Mouse (Mus musculus) stomach, postnatal 0 days (tissue): ENCODE measurements around the gene Aamp. TPM values are rescaled to one million over a fixed set of nuclear protein-coding genes. Genes with fewer than 3 reads are reported as not detected.

ENCODE experiments used
- ATAC-seq: fragments of 200-750 bp; cut with Nextera tagmentation; 2 replicates; pipeline ENCODE4 v1.8.0; 2017; ENCODE audit not compliant: low FRiP score, low TSS enrichment
- DNase-seq: peaks from one replicate; pipeline ENCODE4 v3.0.0-alpha.2; 2016; ENCODE audit warnings: low spot score
- H3K27ac ChIP-seq: fragments of 300-500 bp; sonication (generic); replicated peaks from 2 replicates; pipeline ENCODE4 v1.5.1; 2014; ENCODE audit warnings: mild to moderate bottlenecking, control low read depth
- H3K27me3 ChIP-seq: fragments of 300-500 bp; sonication (generic); 2 replicates; pipeline ENCODE4 v1.6.1; 2014; ENCODE audit warnings: low read length; ENCODE audit not compliant: control insufficient read depth, insufficient read depth
- H3K36me3 ChIP-seq: fragments of 300-500 bp; sonication (generic); 2 replicates; pipeline ENCODE4 v1.6.1; 2014; ENCODE audit warnings: low read length, mixed read lengths; ENCODE audit not compliant: control insufficient read depth, insufficient read depth
- H3K4me1 ChIP-seq: fragments of 300-500 bp; sonication (generic); replicated peaks from 2 replicates; pipeline ENCODE4 v1.6.1; 2014; ENCODE audit warnings: antibody characterized with exemption; ENCODE audit not compliant: control insufficient read depth, insufficient read depth
- H3K4me2 ChIP-seq: fragments of 300-500 bp; sonication (generic); replicated peaks from 2 replicates; pipeline ENCODE4 v1.6.1; 2014; ENCODE audit warnings: low read depth, mild to moderate bottlenecking, control low read depth, moderate library complexity
- H3K4me3 ChIP-seq: fragments of 300-500 bp; sonication (generic); 2 replicates; pipeline ENCODE4 v1.5.1; 2014; ENCODE audit warnings: low read depth, low read length, control low read depth
- H3K9ac ChIP-seq: fragments of 300-500 bp; sonication (generic); 2 replicates; pipeline ENCODE4 v1.6.1; 2014; ENCODE audit warnings: mild to moderate bottlenecking, low read length, control low read depth, mixed read lengths
- H3K9me3 ChIP-seq: fragments of 300-500 bp; sonication (generic); 2 replicates; pipeline ENCODE4 v1.6.1; 2016; ENCODE audit warnings: low read length; ENCODE audit not compliant: control insufficient read depth
- CTCF ChIP-seq: IDR thresholded peaks from 2 replicates; pipeline ENCODE4 v1.5.1; 2016; ENCODE audit warnings: antibody characterized with exemption, low read depth, mild to moderate bottlenecking, moderate library complexity
- EP300 ChIP-seq: optimal IDR thresholded peaks from 2 replicates; pipeline ENCODE3; 2016; ENCODE audit warnings: antibody characterized with exemption
- WGBS: fragments of 180-500 bp; shearing (Covaris S2); extraction: QIAGEN DNeasy Blood & Tissue Kit; methylation state at CpG from one replicate; pipeline ENCODE4 v1.1.7; 2014; 5-methylcytosine and 5-hydroxymethylcytosine counted together
- polyA plus RNA-seq: library from polyadenylated mRNA; unstranded; fragments of >200 nt; fragmentation: Nextera tagmentation; extraction: Ambion mirVana; gene quantifications from 2 replicates; pipeline ENCODE4 v1.2.1, GENCODE M21; 2015

Aamp gene
- polyA plus RNA-seq, 1 experiment from 2014 or later, result 157 TPM

DNA sequence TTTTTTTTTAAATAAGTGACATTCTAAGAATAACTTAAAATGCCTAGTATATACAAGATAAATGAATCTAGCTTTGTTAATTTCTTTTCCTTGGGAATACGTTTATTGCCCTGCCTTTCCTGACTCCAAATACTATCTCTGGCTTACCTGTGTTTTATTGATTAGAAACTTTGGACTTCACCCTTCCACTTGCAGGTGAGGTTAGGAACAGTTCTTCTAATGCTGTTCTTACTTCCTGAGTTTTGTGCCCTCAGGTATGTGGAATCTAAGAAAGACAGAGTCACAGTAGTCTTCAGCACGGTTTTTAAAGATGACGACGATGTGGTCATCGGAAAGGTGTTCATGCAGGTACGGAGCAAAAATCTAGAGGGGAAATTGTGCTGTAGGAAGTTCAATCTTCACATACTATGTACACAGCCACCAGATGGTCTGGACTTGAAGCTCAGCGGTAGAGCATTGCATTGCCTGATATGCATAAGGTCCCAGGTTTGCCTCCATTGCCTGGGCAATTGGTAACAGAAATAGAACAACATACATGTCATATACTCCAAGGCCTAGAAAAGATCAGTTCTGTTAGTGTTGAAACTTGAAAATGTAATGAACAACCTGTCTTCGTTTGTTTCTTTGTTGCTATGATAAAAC is 28.7 kb downstream of the Aamp start:
- H3K4me1 ChIP-seq, result no peaks in the 10 kb centered on the region
- DNase-seq (no peak), ATAC-seq (no peak)
- H3K27ac ChIP-seq, result no peak overlapping the region
- WGBS, result 95% methylated on average over 8 of the region's 8 CpGs
- H3K27me3 ChIP-seq, result no peaks in the 10 kb centered on the region
- no peak overlapping the region for H3K9ac ChIP-seq
- no peak overlapping the region for H3K4me3 ChIP-seq
- TF ChIP-seq CTCF (no peak), EP300 (no peak)
- H3K36me3 ChIP-seq, result peaks cover 27% of the 10 kb centered on the region
- H3K4me2 ChIP-seq, result no peak overlapping the region
- H3K9me3 ChIP-seq, result no peaks in the 10 kb centered on the region

DNA sequence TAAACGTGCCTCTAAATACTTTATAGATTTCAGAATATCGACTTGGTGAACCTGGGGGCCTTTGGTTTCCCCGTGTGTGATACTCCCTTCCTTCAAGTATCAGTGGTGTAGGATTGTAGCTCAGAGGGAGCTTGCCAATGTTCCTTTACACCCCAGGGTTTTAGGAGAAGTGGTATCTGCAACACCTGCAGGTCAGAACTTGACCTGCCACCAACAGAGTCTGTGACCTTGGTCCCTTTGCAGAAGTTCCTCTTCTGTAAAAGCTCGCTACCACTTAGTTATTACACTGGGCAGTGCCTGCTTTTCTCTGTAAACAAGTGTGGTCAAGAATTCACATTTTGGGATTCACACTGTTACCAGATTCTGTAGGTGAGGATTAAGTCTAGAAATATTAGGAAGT is 34.4 kb downstream of the Aamp start:
- DNase-seq (no peak), ATAC-seq (no peak)
- 76% methylated on average over 4 of the region's 4 CpGs for WGBS
- Histone ChIP-seq H3K4me3 (no peak overlapping the region), H3K27ac (no peak overlapping the region), H3K4me2 (no peak overlapping the region), H3K9me3 (no peaks in the 10 kb centered on the region), H3K4me1 (peaks cover 2% of the 10 kb centered on the region; the same call in 1 of the 2 replicates), H3K27me3 (no peaks in the 10 kb centered on the region), H3K36me3 (peaks cover 17% of the 10 kb centered on the region), H3K9ac (no peak overlapping the region)
- TF ChIP-seq EP300 (no peak), CTCF (no peak)

GRCm38 (mm10) chr1:74249331-74249980 is 35.1 kb downstream of the Aamp start:
- peaks cover 17% of the 10 kb centered on the region for H3K36me3 ChIP-seq
- no peak overlapping the region for H3K4me2 ChIP-seq
- no peaks in the 10 kb centered on the region for H3K27me3 ChIP-seq
- peaks cover 2% of the 10 kb centered on the region; the same call in 1 of the 2 replicates for H3K4me1 ChIP-seq
- TF ChIP-seq EP300 (no peak), CTCF (no peak)
- ATAC-seq, result peak; percentile 88
- H3K27ac ChIP-seq, result peak overlapping the region; percentile 81
- no peak overlapping the region for H3K4me3 ChIP-seq
- no peaks in the 10 kb centered on the region for H3K9me3 ChIP-seq
- WGBS, result 45% methylated on average over 5 of the region's 5 CpGs
- H3K9ac ChIP-seq, result peak overlapping the region; percentile 41; the same call in 1 of the 2 replicates
- DNase-seq, result peak; percentile 49

DNA sequence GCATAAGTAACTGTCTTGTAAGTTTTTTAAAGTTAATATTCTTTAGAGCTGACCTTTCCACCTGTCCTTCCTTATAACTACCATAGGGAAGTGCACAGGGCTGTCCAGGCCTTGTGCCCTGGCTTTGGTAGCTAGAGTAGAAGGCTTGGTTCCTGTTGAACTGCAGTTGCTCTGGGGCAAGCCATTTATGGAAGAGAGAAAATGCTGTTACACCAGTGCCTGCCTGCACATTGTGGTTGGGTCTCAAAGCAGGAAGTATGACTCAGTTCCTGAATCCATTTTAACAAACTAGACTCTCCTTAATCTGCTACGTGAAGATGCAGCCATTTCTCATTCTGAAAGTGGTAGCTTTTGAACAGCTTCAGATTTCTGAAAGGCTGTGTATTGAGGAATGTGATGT is 35.7 kb downstream of the Aamp start:
- 0 out of 2 replicates have a peak overlapping the region, but pooled peaks have one; percentile 18 for H3K9ac ChIP-seq
- H3K27me3 ChIP-seq, result no peaks in the 10 kb centered on the region
- no peak overlapping the region for H3K4me2 ChIP-seq
- no peak overlapping the region for H3K4me3 ChIP-seq
- WGBS, result 19% methylated on average over 1 of the region's 1 CpGs
- ATAC-seq (peak; percentile 85), DNase-seq (peak; percentile 42)
- H3K27ac ChIP-seq, result peak overlapping the region; percentile 81
- peaks cover 2% of the 10 kb centered on the region; the same call in 1 of the 2 replicates for H3K4me1 ChIP-seq
- no peaks in the 10 kb centered on the region for H3K9me3 ChIP-seq
- peaks cover 17% of the 10 kb centered on the region for H3K36me3 ChIP-seq
- no peak for TF ChIP-seq CTCF
- TF ChIP-seq EP300, result no peak

DNA sequence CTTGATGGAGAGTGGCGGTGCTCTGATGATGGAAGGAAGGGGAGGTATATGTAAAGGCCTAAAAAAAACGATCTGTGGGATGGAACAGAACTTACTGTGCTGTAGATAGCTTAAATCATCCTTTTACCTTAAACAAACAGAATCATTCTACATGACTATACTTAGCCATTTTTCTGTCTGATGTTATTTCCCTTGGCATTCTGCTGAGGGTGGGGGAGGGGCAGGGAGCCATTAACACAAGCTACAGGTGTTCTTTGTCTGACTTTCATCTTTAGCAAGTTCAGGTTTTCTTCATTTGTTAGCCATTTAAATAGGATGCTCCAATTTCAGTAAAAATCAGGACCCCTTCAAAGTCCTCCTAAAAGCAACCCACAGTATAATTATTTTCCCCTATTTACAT is 39.0 kb downstream of the Aamp start:
- TF ChIP-seq CTCF (no peak), EP300 (no peak)
- H3K9me3 ChIP-seq, result no peaks in the 10 kb centered on the region
- WGBS, result 64% methylated on average over 2 of the region's 2 CpGs
- no peak overlapping the region for H3K27ac ChIP-seq
- 0 out of 2 replicates have a peak, but pooled peaks cover under 1% of the 10 kb centered on the region for H3K36me3 ChIP-seq
- DNase-seq (no peak), ATAC-seq (no peak)
- H3K9ac ChIP-seq, result no peak overlapping the region
- H3K4me1 ChIP-seq, result peaks cover 2% of the 10 kb centered on the region; the same call in 1 of the 2 replicates
- H3K4me2 ChIP-seq, result no peak overlapping the region
- no peak overlapping the region for H3K4me3 ChIP-seq
- no peaks in the 10 kb centered on the region for H3K27me3 ChIP-seq

DNA sequence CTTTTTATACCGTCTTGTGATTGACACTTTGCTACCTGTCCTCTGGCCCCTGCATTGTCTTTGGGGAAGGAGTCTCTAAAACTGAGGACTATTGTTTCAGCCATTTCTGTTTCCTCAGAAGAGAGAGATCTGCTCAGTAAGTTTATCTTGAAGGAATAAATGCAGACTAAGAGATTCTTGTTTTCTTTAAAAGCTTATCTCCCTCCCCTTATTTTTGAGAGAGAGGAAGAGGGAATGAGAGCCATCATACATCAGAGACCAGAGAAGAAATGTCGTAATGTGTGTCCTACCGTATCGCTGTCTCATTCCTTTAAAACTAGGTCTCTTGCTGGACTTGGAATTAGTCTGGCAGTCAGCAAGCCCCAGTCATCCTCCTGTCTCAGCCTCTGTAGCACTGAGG is 43.7 kb downstream of the Aamp start:
- H3K9ac ChIP-seq, result no peak overlapping the region
- peak overlapping the region; percentile 23 for H3K4me2 ChIP-seq
- ATAC-seq (no peak), DNase-seq (no peak)
- peak overlapping the region; percentile 78 for H3K27ac ChIP-seq
- WGBS, result 51% methylated on average over 4 of the region's 4 CpGs
- H3K4me1 ChIP-seq, result 0 out of 2 replicates have a peak, but pooled peaks cover 7% of the 10 kb centered on the region
- no peaks in the 10 kb centered on the region for H3K27me3 ChIP-seq
- H3K4me3 ChIP-seq, result no peak overlapping the region
- no peaks in the 10 kb centered on the region for H3K9me3 ChIP-seq
- no peaks in the 10 kb centered on the region for H3K36me3 ChIP-seq
- TF ChIP-seq CTCF (no peak), EP300 (no peak)
